Mouse (Mus musculus): Measurements from ENCODE around the gene Ube4b. TPM values are rescaled to one million over a fixed set of nuclear protein-coding genes. Genes with fewer than 3 reads are reported as not detected.

Ube4b gene
- polyA plus RNA-seq, 1 experiment from 2014 or later: 29.9 TPM

DNA sequence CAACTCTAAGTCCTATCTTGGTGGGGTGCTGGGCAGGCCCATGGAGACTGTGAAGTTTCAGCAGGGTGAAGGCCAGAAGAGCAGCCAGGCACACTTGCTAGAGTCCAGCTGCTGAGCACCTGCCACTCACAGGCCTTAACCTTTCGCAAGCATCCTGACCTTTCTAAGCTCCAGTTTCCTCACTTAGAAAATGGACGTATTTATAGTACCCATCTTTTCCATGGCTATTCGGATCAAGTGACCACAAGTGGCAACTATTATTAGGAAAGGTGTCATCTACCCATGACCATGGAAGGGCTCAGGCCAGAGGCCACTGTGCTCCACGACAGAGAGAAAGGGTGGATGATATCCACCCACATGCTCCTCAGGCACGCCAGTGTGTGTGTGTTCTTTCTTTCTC is 80.7 kb downstream of the Ube4b start:
- Histone ChIP-seq H3K27me3 (ENCODE audit: control insufficient read depth, insufficient read depth, low read length) (no peaks in the 10 kb centered on the region), H3K4me2 (ENCODE audit: low read depth, low read length) (no peak overlapping the region), H3K4me1 (ENCODE audit: control insufficient read depth, insufficient read depth, low read length) (peaks cover 17% of the 10 kb centered on the region), H3K27ac (ENCODE audit: low read length) (peak overlapping the region; percentile 41), H3K4me3 (ENCODE audit: low read length) (no peak overlapping the region), H3K9me3 (replicated peaks; ENCODE audit: control insufficient read depth, low read length) (no peaks in the 10 kb centered on the region), H3K9ac (ENCODE audit: low read length) (no peak overlapping the region), H3K36me3 (ENCODE audit: control insufficient read depth, insufficient read depth) (peaks cover 44% of the 10 kb centered on the region)
- peak; percentile 58 for ATAC-seq (replicated peaks; ENCODE audit: extremely low read depth, insufficient read depth, low FRiP score)
- 47% methylated on average over 5 of the region's 5 CpGs for WGBS

DNA sequence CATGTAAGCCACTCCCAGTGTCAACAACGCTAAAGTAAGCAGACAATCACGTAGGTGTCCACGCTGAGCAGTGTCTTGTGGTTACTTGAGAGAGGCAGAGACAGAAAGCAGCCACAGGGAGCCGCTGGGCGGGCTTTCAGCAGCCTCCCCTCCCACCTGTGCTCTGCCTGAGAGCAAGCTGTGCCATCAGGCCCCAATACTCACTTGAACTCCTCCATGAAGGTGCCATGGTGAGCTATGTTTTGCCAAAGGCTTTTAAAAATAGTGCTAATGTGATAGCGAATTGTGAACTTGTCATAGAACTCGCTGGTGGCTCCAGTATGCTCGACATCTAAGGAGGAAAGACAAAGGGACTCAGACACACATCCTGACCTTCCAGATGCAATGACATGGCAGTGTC is 82.2 kb downstream of the Ube4b start:
- no peaks in the 10 kb centered on the region for H3K27me3 ChIP-seq (ENCODE audit: control insufficient read depth, insufficient read depth, low read length)
- H3K9me3 ChIP-seq (replicated peaks; ENCODE audit: control insufficient read depth, low read length): no peaks in the 10 kb centered on the region
- ATAC-seq (replicated peaks; ENCODE audit: extremely low read depth, insufficient read depth, low FRiP score): no peak
- H3K9ac ChIP-seq (ENCODE audit: low read length): no peak overlapping the region
- WGBS: 67% methylated on average over 8 of the region's 8 CpGs
- no peak overlapping the region for H3K4me3 ChIP-seq (ENCODE audit: low read length)
- peaks cover 21% of the 10 kb centered on the region for H3K4me1 ChIP-seq (ENCODE audit: control insufficient read depth, insufficient read depth, low read length)
- peaks cover 41% of the 10 kb centered on the region for H3K36me3 ChIP-seq (ENCODE audit: control insufficient read depth, insufficient read depth)
- 0 out of 2 replicates have a peak overlapping the region, but pooled peaks have one; percentile 32 for H3K27ac ChIP-seq (ENCODE audit: low read length)
- no peak overlapping the region for H3K4me2 ChIP-seq (ENCODE audit: low read depth, low read length)

DNA sequence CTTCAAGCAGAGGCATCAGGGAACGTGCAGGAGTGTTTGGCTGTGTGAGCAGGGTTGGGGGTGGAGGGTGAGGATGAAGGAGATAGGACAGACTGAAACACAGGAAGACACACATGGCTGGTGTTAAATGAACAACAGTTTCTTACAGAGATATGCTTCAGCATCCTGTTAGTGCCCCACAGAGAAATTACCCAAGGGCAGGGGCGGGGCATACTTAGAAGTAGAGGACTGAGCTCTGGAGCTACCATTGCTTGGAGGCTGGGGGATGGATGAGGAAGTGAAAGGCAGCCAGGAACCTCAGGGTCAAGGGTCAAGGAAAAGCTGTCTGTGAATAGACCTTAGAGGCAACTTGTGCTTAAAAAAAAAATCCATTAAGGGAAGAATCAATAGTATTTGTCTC is 85.9 kb downstream of the Ube4b start:
- no peaks in the 10 kb centered on the region for H3K9me3 ChIP-seq (replicated peaks; ENCODE audit: control insufficient read depth, low read length)
- peaks cover 19% of the 10 kb centered on the region for H3K4me1 ChIP-seq (ENCODE audit: control insufficient read depth, insufficient read depth, low read length)
- H3K27ac ChIP-seq (ENCODE audit: low read length): no peak overlapping the region
- H3K27me3 ChIP-seq (ENCODE audit: control insufficient read depth, insufficient read depth, low read length): no peaks in the 10 kb centered on the region
- ATAC-seq (replicated peaks; ENCODE audit: extremely low read depth, insufficient read depth, low FRiP score): no peak
- H3K36me3 ChIP-seq (ENCODE audit: control insufficient read depth, insufficient read depth): peaks cover 33% of the 10 kb centered on the region
- H3K4me2 ChIP-seq (ENCODE audit: low read depth, low read length): no peak overlapping the region
- no peak overlapping the region for H3K9ac ChIP-seq (ENCODE audit: low read length)
- no peak overlapping the region for H3K4me3 ChIP-seq (ENCODE audit: low read length)
- WGBS: 46% methylated on average over 2 of the region's 2 CpGs

DNA sequence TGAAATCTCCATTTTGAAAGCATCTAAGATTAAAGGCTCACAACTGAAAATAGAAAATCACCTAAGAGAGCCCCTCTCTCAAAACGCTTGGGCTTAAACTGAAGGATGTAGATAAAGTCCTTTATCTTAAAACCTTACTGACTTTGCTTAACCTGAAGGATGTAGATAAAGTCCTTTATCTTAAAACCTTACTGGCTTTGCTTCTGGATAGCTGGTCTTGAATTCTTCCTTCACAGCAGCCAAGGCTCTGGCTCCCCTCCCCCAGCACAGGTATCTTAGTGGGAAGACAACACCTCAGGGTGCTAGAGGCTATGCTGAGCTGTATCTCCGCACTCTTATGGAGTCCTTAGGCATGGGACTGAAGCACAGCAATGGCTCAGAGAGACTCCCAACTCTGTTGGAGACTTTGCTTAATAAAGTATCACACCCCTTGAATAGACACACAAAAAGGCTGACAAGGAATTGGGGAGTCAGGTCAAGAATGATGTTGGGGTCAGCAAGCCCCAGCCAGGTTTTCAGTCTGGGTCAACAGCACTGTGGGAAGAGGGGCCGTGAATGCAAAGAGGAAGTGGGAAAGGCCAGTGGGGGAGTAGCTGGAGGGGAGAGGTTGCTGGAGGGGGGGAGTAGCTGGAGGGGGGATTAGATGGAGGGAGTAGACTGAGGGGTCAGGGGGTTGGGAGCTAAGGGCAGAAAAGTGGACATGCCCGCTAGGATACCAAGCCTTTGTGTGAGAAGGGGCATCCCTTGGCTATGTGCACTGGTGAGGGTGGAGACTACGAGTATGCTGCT is 86.9 kb downstream of the Ube4b start:
- H3K36me3 ChIP-seq (ENCODE audit: control insufficient read depth, insufficient read depth): peaks cover 41% of the 10 kb centered on the region
- H3K4me2 ChIP-seq (ENCODE audit: low read depth, low read length): no peak overlapping the region
- no peaks in the 10 kb centered on the region for H3K9me3 ChIP-seq (replicated peaks; ENCODE audit: control insufficient read depth, low read length)
- WGBS: 61% methylated on average over 5 of the region's 5 CpGs
- H3K27ac ChIP-seq (ENCODE audit: low read length): no peak overlapping the region
- peaks cover 13% of the 10 kb centered on the region for H3K4me1 ChIP-seq (ENCODE audit: control insufficient read depth, insufficient read depth, low read length)
- no peak for ATAC-seq (replicated peaks; ENCODE audit: extremely low read depth, insufficient read depth, low FRiP score)
- H3K27me3 ChIP-seq (ENCODE audit: control insufficient read depth, insufficient read depth, low read length): no peaks in the 10 kb centered on the region
- no peak overlapping the region for H3K9ac ChIP-seq (ENCODE audit: low read length)
- no peak overlapping the region for H3K4me3 ChIP-seq (ENCODE audit: low read length)

DNA sequence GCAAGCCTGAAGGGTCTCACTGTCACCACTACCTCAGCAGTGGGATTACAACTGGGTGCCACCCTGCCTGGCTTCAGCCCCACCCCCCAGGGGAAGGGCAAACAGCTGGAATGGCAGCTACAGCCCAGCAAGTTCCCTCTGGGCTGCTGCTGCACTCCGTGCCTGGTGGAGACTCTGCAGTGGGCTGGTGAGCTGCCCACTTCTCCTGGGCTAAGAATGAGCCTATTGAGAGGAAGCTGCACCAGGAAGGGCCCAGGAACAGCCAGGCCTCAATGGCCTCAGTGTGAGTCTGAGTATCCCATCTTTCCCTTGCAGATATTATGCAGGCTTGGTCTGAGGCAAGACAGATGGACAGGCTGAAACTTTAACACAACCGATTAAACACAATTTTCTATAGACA is 88.4 kb downstream of the Ube4b start:
- Histone ChIP-seq H3K27ac (ENCODE audit: low read length) (no peak overlapping the region), H3K9me3 (replicated peaks; ENCODE audit: control insufficient read depth, low read length) (no peaks in the 10 kb centered on the region), H3K4me1 (ENCODE audit: control insufficient read depth, insufficient read depth, low read length) (peaks cover 13% of the 10 kb centered on the region), H3K9ac (ENCODE audit: low read length) (no peak overlapping the region), H3K36me3 (ENCODE audit: control insufficient read depth, insufficient read depth) (peaks cover 34% of the 10 kb centered on the region), H3K4me2 (ENCODE audit: low read depth, low read length) (no peak overlapping the region), H3K4me3 (ENCODE audit: low read length) (no peak overlapping the region), H3K27me3 (ENCODE audit: control insufficient read depth, insufficient read depth, low read length) (no peaks in the 10 kb centered on the region)
- no peak for ATAC-seq (replicated peaks; ENCODE audit: extremely low read depth, insufficient read depth, low FRiP score)
- WGBS: 64% methylated on average over 2 of the region's 2 CpGs

DNA sequence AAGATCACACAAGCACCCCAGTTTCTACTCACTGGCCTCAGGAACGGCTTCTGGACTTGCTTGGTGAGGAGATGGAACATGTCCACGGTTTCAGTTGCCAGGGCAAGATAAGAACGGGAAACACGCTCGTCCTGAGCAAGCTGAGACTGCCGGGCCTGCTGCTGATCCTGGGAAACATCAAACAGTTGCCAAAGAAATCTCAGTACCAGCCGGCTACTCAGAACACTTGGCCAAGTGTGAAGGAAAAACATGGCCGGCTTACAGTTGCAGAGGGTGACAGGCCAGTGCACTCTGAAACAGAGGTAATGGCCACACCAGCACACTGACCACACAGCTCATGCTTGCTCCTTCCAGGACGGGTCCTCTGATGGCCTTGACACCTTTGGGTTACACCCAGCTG is 89.2 kb downstream of the Ube4b start:
- no peak overlapping the region for H3K27ac ChIP-seq (ENCODE audit: low read length)
- 32% methylated on average over 9 of the region's 9 CpGs for WGBS
- peak; percentile 11; the same call in 1 of the 2 replicates for ATAC-seq (replicated peaks; ENCODE audit: extremely low read depth, insufficient read depth, low FRiP score)

DNA sequence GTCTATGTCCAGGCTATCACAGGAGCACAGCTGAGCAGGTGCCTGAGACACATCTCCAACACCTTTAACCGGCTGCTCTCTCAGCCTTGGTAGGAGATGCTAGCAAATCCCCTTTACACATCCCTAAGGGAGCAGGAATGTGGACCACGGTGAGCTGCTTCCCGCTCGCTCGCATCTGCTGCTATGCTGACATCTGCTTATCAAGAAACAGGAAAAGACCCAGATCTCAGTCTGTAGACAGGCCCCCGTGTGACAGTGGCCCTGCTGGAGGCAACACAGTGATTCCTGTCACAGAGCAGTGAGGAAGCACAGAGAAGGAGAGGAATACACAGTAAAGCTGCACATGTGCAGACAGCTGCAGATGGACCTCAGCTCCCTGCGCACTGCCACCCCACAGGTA is 90.2 kb downstream of the Ube4b start:
- no peak overlapping the region for H3K27ac ChIP-seq (ENCODE audit: low read length)
- no peak overlapping the region for H3K9ac ChIP-seq (ENCODE audit: low read length)
- no peak; the same call in 1 of the 2 replicates for ATAC-seq (replicated peaks; ENCODE audit: extremely low read depth, insufficient read depth, low FRiP score)
- no peak overlapping the region for H3K4me3 ChIP-seq (ENCODE audit: low read length)
- no peaks in the 10 kb centered on the region for H3K9me3 ChIP-seq (replicated peaks; ENCODE audit: control insufficient read depth, low read length)
- no peaks in the 10 kb centered on the region for H3K27me3 ChIP-seq (ENCODE audit: control insufficient read depth, insufficient read depth, low read length)
- H3K4me2 ChIP-seq (ENCODE audit: low read depth, low read length): no peak overlapping the region
- peaks cover 34% of the 10 kb centered on the region for H3K36me3 ChIP-seq (ENCODE audit: control insufficient read depth, insufficient read depth)
- WGBS: 33% methylated on average over 7 of the region's 7 CpGs
- H3K4me1 ChIP-seq (ENCODE audit: control insufficient read depth, insufficient read depth, low read length): peaks cover 13% of the 10 kb centered on the region

More for the DNA sequence above, 89.2 kb downstream of the Ube4b start:
- Histone ChIP-seq H3K36me3 (ENCODE audit: control insufficient read depth, insufficient read depth) (peaks cover 35% of the 10 kb centered on the region), H3K4me2 (ENCODE audit: low read depth, low read length) (no peak overlapping the region), H3K9me3 (replicated peaks; ENCODE audit: control insufficient read depth, low read length) (no peaks in the 10 kb centered on the region), H3K4me3 (ENCODE audit: low read length) (no peak overlapping the region), H3K4me1 (ENCODE audit: control insufficient read depth, insufficient read depth, low read length) (peaks cover 13% of the 10 kb centered on the region), H3K27me3 (ENCODE audit: control insufficient read depth, insufficient read depth, low read length) (no peaks in the 10 kb centered on the region), H3K9ac (ENCODE audit: low read length) (no peak overlapping the region)

DNA sequence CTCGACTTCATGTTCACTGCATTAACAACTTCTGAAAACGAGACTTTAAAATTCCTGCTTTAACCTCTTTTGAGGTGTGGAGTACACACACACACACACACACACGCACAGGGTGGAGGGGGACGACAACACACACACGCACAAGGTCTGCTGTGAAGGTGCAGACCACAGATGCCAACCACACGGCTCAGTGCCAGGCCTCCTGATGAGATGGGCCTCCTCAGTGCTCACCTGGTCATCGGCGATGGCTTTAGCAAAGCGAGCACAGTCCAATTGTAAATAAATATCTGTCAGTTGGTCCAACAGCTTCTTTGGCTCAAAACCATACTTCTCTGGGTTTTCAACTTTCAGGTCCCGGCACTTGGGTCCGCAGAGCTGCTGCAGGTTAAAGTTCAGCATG is 91.7 kb downstream of the Ube4b start:
- 96% methylated on average over 11 of the region's 11 CpGs for WGBS
- Histone ChIP-seq H3K9ac (ENCODE audit: low read length) (no peak overlapping the region), H3K27me3 (ENCODE audit: control insufficient read depth, insufficient read depth, low read length) (no peaks in the 10 kb centered on the region), H3K9me3 (replicated peaks; ENCODE audit: control insufficient read depth, low read length) (no peaks in the 10 kb centered on the region), H3K36me3 (ENCODE audit: control insufficient read depth, insufficient read depth) (peaks cover 45% of the 10 kb centered on the region), H3K4me3 (ENCODE audit: low read length) (no peak overlapping the region), H3K4me1 (ENCODE audit: control insufficient read depth, insufficient read depth, low read length) (peaks cover 12% of the 10 kb centered on the region), H3K4me2 (ENCODE audit: low read depth, low read length) (no peak overlapping the region), H3K27ac (ENCODE audit: low read length) (no peak overlapping the region)
- no peak for ATAC-seq (replicated peaks; ENCODE audit: extremely low read depth, insufficient read depth, low FRiP score)

DNA sequence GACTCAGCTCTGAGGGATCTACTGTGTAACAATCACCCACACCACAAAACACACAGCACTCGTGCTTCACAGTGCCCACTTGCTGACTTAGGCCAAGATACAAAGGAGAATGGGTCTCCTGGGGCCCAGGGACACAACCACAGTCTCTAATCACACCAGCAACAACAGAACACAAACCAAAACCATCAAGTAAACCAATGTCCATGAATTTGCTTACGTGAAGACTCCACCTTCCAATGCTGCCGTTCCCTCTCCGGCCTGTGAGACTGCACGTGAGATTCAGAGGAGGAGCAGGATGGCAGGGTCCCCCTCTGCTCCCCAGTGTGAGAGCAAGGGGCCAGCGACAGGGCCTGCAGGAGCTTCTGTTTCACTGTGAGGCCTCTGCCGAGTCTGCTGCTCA is 93.8 kb downstream of the Ube4b start:
- no peak overlapping the region for H3K4me2 ChIP-seq (ENCODE audit: low read depth, low read length)
- no peaks in the 10 kb centered on the region for H3K27me3 ChIP-seq (ENCODE audit: control insufficient read depth, insufficient read depth, low read length)
- H3K27ac ChIP-seq (ENCODE audit: low read length): no peak overlapping the region
- peaks cover 6% of the 10 kb centered on the region for H3K4me1 ChIP-seq (ENCODE audit: control insufficient read depth, insufficient read depth, low read length)
- WGBS: 88% methylated on average over 7 of the region's 7 CpGs
- no peak for ATAC-seq (replicated peaks; ENCODE audit: extremely low read depth, insufficient read depth, low FRiP score)
- no peak overlapping the region for H3K9ac ChIP-seq (ENCODE audit: low read length)
- H3K36me3 ChIP-seq (ENCODE audit: control insufficient read depth, insufficient read depth): peaks cover 55% of the 10 kb centered on the region
- no peak overlapping the region for H3K4me3 ChIP-seq (ENCODE audit: low read length)
- no peaks in the 10 kb centered on the region for H3K9me3 ChIP-seq (replicated peaks; ENCODE audit: control insufficient read depth, low read length)

Measured in heart, embryonic 16.5 days (tissue).